Mouse (Mus musculus) cerebellum, postnatal 36 days (tissue): ENCODE results near the gene Cxcl15.
A peak's percentile ranks its signal among the peaks of the same experiment; 100 is the strongest.

Experiments used
- DNase-seq, 2 experiments: peaks; one replicate each; pipeline ENCODE4 v3.0.0; 2021 to 2022; ENCODE audit warnings: mixed read lengths in 2 of 2

Cxcl15 gene

DNA sequence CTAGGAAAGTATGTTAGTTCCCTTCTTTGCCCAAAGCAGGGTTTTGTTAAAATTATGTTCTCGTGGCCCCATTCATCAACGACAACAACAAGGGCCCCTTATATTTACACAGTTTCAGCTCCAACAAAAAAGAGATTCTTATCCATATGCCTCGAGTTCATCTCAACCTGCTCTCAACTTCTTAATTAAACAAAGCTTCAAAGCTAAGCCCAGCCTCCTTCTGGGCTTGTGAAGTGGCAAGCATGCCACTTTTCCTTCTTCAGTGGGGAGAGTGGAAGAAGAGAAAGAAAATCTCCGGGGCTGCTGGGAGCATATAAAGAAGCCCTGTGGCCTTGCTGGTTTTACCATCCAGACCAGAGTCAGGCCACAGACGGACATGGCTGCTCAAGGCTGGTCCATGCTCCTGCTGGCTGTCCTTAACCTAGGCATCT, at the start of gene Cxcl15:
Cxcl15 (plus strand) TSS at position 340 of the 431 bp plus-strand sequence.
- no peak for DNase-seq

DNA sequence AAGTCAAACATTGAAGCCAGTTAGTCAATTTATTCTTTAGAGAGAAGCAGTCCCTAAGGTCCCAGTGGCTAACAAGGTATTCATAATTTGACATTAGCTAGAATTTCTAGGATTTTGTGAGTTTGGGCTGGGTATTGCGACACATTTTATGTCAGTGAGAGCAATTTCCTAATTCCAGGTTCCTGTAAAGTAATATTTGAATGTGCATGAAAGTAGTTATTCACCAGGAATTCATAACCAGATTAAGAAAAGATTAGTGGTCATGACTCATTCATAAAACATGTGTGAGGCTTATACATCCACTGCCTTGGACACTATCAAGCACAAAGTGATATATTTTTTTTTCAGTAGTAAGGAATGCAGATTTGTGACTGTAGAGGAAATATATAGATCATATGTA, 40.4 kb upstream of the Cxcl15 start:
- DNase-seq = no peak

DNA sequence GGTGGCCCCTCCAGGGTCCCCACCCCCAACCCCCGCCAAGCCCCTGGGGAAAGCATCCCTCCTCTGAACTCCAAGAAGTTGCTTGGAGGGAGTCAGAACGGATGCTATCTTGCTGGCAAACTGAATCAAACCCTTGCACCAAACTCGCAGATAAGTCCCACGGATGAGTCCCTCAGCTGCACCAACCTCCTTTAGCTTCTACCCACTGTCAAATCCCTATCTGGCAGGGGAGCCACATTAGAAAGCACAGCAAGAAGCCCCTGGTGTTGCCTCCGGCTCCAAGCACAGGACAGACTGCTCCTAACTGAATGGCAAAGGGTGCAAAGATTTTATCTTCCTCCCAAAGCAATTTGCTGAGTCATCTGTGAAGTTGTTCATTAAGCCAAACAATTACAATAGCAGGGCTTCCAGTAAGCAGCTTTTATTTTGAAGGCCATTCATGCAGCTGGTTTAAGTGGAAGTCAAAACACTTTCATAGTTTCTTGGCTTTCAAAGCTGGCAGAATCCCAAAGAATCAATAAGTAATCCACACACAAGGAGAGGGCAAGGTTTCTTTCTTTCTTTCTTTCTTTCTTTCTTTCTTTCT, 36.2 kb upstream of the Cxcl15 start:
- DNase-seq = no peak

- peak; percentile 7 to 10 for DNase-seq
Observed at GRCm38 (mm10) chr5:90759077-90760065, 35.0 kb upstream of the Cxcl15 start, which contains the start of gene Cxcl5. TSS of gene Cxcl5 (plus strand) at chr5:90759360.

DNA sequence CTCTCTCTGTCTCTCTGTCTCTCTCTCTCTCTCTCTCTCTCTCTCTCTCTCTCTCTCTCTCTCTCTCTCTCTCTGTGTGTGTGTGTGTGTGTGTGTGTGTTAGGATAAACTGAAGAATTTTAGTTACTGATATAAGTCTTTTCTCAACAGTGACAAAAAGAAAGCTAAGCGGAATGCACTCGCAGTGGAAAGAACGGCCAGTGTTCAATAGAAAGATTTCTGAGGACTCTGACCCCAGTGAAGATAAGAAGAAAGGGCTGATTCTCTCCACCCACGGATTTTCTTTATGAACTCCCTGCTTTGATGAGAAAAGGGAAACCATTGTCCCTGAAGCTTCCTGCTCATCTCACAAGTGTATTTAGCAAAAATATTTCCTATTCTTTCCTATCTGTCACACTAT, 34.0 kb upstream of the Cxcl15 start:
- DNase-seq = no peak

GRCm38 (mm10) chr5:90760844-90761243, 33.5 kb upstream of the Cxcl15 start:
- no peak for DNase-seq

- DNase-seq = no peak
Observed at GRCm38 (mm10) chr5:90761834-90762233, 32.5 kb upstream of the Cxcl15 start.

DNA sequence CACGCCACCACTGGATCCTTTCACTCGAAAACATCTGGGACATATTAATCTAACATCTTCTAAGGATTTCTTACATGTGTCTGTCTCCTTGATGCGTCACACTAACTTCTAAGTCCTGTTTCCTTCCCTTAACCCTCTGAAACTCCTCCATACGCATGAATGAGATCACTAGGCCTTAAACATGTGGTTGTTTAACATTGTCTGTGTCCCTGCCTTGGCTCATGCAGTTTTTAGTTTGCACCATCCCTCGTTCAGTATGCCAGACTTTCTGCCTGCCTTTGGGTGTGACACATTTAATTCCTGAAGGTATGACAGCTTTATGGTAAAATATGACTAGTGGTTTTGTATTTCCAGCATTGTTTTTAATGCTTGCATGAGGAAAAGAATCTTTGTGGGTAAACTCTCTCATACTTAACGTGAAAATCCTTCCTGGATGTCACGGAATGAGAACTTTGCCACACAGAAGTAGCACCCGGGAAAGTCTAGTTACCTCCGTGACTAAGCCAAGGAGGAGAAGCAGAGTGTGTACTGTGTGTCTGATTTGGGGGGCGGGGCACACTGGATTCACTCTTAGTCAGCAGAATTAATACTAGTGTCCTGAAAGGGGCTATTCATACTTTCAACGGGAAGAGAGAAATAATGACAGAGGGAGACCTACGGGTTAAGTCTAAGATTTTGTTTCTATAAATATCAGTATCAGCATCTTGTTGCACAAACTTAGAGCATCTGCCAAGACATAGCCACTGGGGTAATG, 30.2 kb upstream of the Cxcl15 start:
- no peak for DNase-seq

- no peak for DNase-seq
Observed at GRCm38 (mm10) chr5:90765821-90766606, 28.3 kb upstream of the Cxcl15 start.

GRCm38 (mm10) chr5:90768218-90768617, 26.1 kb upstream of the Cxcl15 start, which contains the start of gene Ppbp:
TSS of gene Ppbp (plus strand) at chr5:90768518.
- no peak for DNase-seq

- DNase-seq = no peak
Observed at GRCm38 (mm10) chr5:90771369-90771768, 23.0 kb upstream of the Cxcl15 start.

DNA sequence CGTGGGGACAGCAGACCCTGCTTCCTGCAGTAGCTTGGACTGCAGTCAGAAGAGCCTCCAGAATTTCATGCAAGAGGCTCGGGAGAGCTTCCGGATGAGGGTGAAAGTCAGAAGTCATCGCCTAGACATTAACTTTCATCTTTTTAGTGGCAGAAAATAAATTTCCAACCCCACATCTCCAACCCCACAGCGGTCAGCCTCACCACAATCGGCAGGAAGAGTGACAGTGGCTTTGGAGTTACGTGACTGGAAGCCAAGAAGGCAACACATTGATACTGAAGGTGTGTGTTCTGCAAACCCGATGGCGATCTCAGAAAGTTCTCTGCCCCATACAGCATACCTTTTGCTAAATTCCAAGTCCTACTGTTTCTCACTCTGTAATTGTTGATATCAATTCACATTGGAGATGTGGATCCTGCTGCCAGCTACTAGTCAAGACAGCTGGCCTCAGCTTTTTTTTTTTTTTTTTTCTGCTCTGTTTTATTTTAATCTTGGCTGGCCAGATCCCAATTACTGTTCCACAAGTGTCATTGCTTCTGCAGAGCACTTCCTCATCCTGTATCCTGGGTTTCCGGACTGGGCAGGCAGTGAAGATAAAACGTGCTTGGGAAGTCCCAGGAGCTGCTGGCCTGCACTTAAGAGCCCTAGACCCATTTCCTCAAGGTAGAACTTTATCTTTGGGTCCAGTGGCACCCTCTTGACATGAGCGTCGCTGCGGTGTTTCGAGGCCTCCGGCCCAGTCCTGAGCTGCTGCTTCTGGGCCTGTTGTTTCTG, 22.3 kb upstream of the Cxcl15 start, which contains the start of gene Pf4:
Pf4 (plus strand) TSS at position 556 of the 774 bp plus-strand sequence.
- DNase-seq = no peak

DNA sequence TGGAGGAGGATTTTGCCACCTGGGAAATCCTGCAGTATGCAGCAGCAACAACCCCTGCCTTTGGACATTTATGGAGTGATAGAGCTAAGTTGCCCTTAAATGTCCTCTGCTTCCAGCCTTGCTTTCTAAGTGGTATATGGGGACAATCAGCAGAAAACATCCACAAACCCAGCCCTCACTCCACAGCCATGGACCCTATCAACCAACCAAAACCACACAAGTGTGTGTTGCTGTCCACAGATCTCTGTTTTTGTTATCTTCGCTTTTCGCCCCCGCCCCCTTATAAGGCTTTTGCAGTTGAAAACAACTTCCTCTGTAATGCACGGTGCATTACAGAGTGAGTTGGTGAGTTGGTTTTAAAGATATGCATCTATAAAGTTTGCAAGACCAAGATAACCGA, 18.8 kb upstream of the Cxcl15 start:
- DNase-seq = no peak

- no peak for DNase-seq
Observed at GRCm38 (mm10) chr5:90777621-90778020, 16.7 kb upstream of the Cxcl15 start.

- DNase-seq = no peak
Observed at GRCm38 (mm10) chr5:90778856-90779255, 15.5 kb upstream of the Cxcl15 start.

- DNase-seq = no peak
Observed at GRCm38 (mm10) chr5:90783697-90784096, 10.6 kb upstream of the Cxcl15 start.

DNA sequence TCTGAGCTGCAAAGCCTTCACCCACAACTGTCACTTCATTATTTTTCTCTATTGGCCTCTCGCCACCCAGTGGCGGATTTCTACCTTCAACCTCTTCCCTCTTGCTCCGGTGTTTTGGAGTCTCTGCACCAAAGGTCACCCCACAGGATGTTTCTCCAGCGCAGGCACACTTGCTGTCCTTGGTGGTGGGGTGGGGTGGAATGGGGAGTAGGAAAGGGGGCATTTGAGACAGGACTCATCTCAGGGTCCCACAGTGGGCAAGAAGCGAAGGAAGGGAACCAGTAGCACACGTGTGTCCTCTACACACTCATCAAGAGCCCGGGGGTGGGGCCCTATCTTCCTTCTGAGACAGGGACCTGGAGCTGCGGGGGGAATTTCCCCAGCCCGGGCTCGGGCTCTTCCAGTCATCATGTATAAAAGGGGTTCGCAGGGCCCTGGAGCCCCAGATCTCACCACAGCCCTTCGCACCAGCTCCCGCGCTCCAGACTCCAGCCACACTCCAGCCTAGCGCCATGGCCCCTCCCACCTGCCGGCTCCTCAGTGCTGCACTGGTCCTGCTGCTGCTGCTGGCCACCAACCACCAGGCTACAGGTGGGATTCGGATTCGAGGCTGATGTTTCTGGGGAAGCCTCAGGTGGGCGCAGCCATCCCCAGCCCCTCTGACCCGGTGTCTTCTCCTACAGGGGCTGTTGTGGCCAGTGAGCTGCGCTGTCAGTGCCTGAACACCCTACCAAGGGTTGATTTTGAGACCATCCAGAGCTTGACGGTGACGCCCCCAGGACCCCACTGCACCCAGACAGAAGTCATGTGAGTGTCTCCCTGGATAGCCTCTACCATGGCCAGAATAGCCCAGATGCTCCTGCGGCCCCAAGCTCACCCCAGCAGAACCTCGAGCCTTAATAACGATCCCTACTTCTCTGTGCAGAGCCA, 8.4 kb upstream of the Cxcl15 start, which contains the start of gene Cxcl3:
Cxcl3 (plus strand) TSS at position 445 of the 930 bp plus-strand sequence.
- DNase-seq = peak in 1 of 2 experiments; percentile 6

DNA sequence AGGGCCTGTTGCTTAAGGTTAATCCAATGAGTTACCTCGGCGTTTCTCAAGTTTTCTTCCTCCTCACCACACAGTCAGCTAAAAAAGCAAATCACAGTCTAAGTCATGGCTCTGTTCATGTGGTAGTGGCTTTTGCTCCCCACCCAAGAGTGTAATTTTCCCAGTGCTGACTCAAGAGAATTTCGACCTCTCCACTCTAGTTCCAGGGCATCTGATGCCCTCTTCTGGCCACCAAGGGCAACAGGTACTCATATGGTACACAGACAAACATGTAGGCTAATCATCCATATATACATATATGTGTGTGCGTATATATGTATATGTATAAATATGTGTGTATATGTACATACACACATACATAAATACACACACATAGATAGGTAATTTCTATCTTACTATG, 6.2 kb upstream of the Cxcl15 start:
- no peak for DNase-seq

GRCm38 (mm10) chr5:90789306-90790073, 4.8 kb upstream of the Cxcl15 start:
- no peak for DNase-seq
